Mouse (Mus musculus): ENCODE measurements at regions not wholly inside any gene's neighbourhood (a gene's known extent, or its start where the extent isn't known, plus 50 kb on each side); places are given as distances from the start of the nearest gene placed in this dataset.
A peak's percentile ranks its signal among the peaks of the same experiment; 100 is the strongest.

DNA sequence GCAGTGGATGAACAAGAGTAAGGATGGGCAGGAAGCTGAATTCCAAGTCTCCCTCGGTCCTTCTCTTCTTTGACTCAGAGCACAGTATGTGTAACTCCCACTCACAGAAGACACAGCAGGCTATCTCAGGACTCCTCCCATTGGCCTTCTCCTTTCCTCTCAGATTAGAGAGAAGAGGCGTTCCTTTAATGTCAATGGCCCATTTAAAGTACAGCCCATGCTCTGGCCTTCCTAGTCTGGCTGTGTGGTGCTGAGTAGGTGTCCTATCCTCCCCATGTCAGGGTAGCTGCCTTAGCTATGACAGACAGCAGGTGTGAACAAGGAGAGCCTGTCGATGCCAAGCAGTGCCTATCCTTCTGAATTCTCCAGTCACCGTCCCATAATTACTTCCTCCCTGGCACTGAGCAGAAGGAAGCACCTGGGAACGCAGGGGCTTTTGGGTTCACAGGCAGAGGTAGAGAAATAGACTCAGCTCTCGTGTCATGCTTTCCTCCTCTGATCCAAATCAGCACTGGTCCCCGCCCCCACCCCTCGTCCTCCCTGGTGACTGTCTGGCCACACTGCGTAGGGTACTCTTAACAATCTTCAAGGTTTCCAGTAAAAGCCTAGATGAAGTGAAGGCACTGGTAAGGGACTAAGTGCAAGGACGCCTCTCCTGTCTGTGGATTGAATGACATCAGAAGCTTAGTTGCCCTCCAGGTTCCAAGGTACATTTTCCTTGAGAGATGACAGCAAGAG lies 257.8 kb downstream of the Mycn start:
- no peak overlapping the region for H3K9ac ChIP-seq (ENCODE audit: low read depth, low read length)
- H3K27ac ChIP-seq (ENCODE audit: low read depth, low read length): no peak overlapping the region
- WGBS: 32% methylated on average over 10 of the region's 10 CpGs
- H3K4me3 ChIP-seq (ENCODE audit: low read length): no peak overlapping the region
- no peaks in the 10 kb centered on the region for H3K36me3 ChIP-seq (ENCODE audit: control insufficient read depth, insufficient read depth, low read length)
- H3K9me3 ChIP-seq (ENCODE audit: control insufficient read depth, low read length): no peaks in the 10 kb centered on the region
- ATAC-seq: no peak
- no peak overlapping the region for H3K4me2 ChIP-seq (ENCODE audit: low read length)
- no peaks in the 10 kb centered on the region for H3K27me3 ChIP-seq (replicated peaks; ENCODE audit: control insufficient read depth, insufficient read depth, low read length)
- peaks cover 25% of the 10 kb centered on the region for H3K4me1 ChIP-seq (ENCODE audit: control insufficient read depth, insufficient read depth, low read depth, low read length)

DNA sequence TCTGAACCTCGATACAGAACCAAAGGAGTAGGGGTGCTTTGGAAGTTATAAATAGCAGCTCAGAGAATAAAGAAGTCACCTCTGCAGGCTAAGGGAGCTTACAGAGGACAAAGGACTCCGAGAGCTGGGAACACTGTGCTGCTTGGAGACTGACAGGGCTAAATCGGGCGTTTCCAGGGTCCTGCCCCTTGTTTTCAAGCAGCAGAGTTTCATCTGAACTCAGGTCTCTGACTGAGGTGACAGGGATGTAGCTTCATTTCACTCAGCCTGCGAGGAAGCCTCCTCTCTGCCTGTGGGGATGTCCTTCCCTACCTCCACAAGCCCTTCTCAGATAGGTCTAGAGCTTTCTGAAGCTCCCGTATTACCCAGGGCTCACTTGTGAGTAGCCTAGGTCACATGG lies 260.6 kb downstream of the Mycn start:
- Histone ChIP-seq H3K36me3 (ENCODE audit: control insufficient read depth, insufficient read depth, low read length) (no peaks in the 10 kb centered on the region), H3K27ac (ENCODE audit: low read depth, low read length) (peak overlapping the region; percentile 79), H3K27me3 (replicated peaks; ENCODE audit: control insufficient read depth, insufficient read depth, low read length) (no peaks in the 10 kb centered on the region), H3K9me3 (ENCODE audit: control insufficient read depth, low read length) (no peaks in the 10 kb centered on the region), H3K9ac (ENCODE audit: low read depth, low read length) (peak overlapping the region; percentile 63), H3K4me3 (ENCODE audit: low read length) (peak overlapping the region; percentile 28), H3K4me2 (ENCODE audit: low read length) (peak overlapping the region; percentile 53), H3K4me1 (ENCODE audit: control insufficient read depth, insufficient read depth, low read depth, low read length) (peaks cover 25% of the 10 kb centered on the region)
- ATAC-seq: peak; percentile 37
- 12% methylated on average over 6 of the region's 6 CpGs for WGBS

DNA sequence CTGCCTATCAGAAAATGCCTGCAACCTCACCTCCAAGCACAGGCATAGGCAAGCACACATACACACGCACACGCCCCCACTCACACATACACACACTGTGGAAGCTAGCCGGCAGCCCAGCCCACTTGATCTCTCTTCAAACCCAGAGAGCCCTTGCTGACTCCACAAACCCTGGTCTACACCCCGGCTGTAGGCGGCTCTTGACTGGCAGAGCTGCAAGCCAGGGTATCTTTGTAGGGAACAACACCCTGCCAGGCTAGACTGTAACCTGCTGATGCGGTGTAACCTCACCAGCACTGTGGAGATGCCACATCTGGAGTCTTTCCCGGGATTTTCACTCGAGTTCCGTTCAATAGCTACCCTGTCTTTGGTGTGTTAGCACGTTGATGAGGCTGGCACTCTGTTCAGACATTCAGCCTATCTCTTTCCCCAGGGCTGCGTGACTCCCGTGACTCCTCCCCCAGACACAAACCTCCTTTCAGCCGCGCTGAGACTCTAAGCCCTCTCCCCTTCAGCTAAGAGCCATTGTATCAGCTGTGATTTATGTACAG lies 261.3 kb downstream of the Mycn start:
- Histone ChIP-seq H3K27me3 (replicated peaks; ENCODE audit: control insufficient read depth, insufficient read depth, low read length) (no peaks in the 10 kb centered on the region), H3K4me2 (ENCODE audit: low read length) (peak overlapping the region; percentile 53), H3K36me3 (ENCODE audit: control insufficient read depth, insufficient read depth, low read length) (no peaks in the 10 kb centered on the region), H3K27ac (ENCODE audit: low read depth, low read length) (peak overlapping the region; percentile 79), H3K9ac (ENCODE audit: low read depth, low read length) (peak overlapping the region; percentile 63), H3K4me1 (ENCODE audit: control insufficient read depth, insufficient read depth, low read depth, low read length) (peaks cover 25% of the 10 kb centered on the region), H3K9me3 (ENCODE audit: control insufficient read depth, low read length) (no peaks in the 10 kb centered on the region), H3K4me3 (ENCODE audit: low read length) (peak overlapping the region; percentile 28)
- 4% methylated on average over 14 of the region's 14 CpGs for WGBS
- peak; percentile 81 for ATAC-seq

DNA sequence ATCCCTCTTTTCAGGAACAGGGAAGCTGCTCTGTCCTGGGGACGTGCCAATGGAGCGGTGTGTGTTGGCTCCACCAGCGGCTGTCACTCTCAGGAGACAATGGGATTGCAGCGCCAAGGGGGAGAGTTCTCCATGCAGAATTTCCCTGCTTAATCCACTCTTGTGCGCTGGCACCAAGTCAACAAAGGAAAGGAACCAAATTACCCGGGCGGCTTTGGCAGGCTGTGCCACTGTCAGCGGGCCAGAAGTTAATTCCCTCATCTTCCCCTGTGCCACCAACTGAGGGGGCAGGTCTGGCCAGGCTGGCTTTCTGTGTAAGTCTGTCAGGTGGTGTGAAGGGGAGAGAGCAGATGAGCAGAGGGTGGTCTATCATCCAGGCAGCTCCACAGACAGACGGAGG lies 265.0 kb downstream of the Mycn start:
- 33% methylated on average over 9 of the region's 9 CpGs for WGBS
- Histone ChIP-seq H3K4me3 (ENCODE audit: low read length) (no peak overlapping the region), H3K9me3 (ENCODE audit: control insufficient read depth, low read length) (no peaks in the 10 kb centered on the region), H3K27me3 (replicated peaks; ENCODE audit: control insufficient read depth, insufficient read depth, low read length) (no peaks in the 10 kb centered on the region), H3K4me2 (ENCODE audit: low read length) (no peak overlapping the region), H3K27ac (ENCODE audit: low read depth, low read length) (no peak overlapping the region), H3K36me3 (ENCODE audit: control insufficient read depth, insufficient read depth, low read length) (no peaks in the 10 kb centered on the region), H3K9ac (ENCODE audit: low read depth, low read length) (no peak overlapping the region), H3K4me1 (ENCODE audit: control insufficient read depth, insufficient read depth, low read depth, low read length) (peaks cover 12% of the 10 kb centered on the region)
- ATAC-seq: peak; percentile 82

DNA sequence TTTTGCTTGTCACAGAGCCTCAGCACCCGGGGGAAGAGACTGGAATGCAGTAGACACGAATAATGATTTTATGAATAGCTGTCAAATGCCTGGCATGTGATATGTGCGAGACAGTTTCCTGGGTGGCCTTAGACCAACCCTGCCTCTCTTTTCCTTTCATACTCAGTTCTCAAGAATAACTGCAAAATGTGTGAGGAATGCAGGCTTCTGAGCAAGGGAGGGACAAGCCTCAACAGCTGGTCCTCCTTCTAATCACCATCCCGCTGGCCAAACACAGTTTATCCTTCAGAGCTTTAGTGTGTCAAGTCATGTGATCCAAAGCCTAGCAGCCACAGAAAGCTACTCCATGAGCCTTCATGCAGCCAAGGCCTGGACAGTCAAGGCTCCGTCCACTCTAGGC lies 271.8 kb downstream of the Mycn start:
- Histone ChIP-seq H3K9ac (ENCODE audit: low read depth, low read length) (no peak overlapping the region), H3K27ac (ENCODE audit: low read depth, low read length) (no peak overlapping the region), H3K4me2 (ENCODE audit: low read length) (no peak overlapping the region), H3K36me3 (ENCODE audit: control insufficient read depth, insufficient read depth, low read length) (no peaks in the 10 kb centered on the region), H3K9me3 (ENCODE audit: control insufficient read depth, low read length) (no peaks in the 10 kb centered on the region), H3K4me1 (ENCODE audit: control insufficient read depth, insufficient read depth, low read depth, low read length) (no peaks in the 10 kb centered on the region), H3K4me3 (ENCODE audit: low read length) (no peak overlapping the region), H3K27me3 (replicated peaks; ENCODE audit: control insufficient read depth, insufficient read depth, low read length) (no peaks in the 10 kb centered on the region)
- WGBS: 66% methylated on average over 5 of the region's 5 CpGs
- ATAC-seq: no peak

DNA sequence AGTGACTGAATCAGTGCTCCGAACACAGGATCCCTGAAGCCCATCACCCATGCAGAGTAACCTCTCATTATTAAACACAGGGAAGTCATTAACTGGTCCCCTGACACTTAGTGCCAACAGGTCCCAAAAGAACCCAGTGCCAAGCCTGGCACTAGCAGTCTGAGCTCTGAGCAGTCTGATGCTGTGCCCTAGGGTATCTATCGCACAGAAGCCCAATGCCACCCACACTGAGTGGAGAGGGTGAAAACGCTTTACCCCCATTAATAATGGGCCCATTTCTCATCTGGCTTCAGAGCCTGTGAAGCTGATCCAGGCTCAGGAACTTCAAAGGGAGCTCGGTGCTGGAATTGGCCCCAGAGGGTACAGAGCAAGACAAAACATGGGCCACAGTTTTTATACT lies 272.8 kb downstream of the Mycn start:
- ATAC-seq: no peak

DNA sequence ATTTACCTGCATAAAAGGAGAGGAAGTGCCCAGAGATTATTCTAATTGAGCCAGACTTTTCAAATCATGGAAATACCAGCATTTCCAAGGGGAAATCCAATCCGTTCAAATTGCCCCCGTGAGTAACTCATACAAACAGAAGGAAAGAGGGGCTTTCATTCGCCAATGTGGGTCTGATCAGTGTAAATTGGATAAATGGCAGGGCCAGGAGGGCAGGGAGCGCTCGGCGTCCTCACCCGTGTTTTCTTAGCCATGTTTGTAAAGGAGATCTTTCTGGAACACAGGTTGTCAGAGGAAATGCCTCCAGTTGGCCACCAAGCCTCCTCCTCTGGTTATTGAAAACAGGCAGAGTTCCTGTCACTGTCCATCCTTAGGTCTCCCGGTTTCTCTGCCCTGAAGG lies 286.1 kb downstream of the Mycn start:
- no peak for ATAC-seq
- Histone ChIP-seq H3K4me1 (ENCODE audit: control insufficient read depth, insufficient read depth, low read depth, low read length) (no peaks in the 10 kb centered on the region), H3K9me3 (ENCODE audit: control insufficient read depth, low read length) (no peaks in the 10 kb centered on the region), H3K27me3 (replicated peaks; ENCODE audit: control insufficient read depth, insufficient read depth, low read length) (no peaks in the 10 kb centered on the region), H3K4me3 (ENCODE audit: low read length) (no peak overlapping the region), H3K4me2 (ENCODE audit: low read length) (no peak overlapping the region), H3K9ac (ENCODE audit: low read depth, low read length) (no peak overlapping the region), H3K27ac (ENCODE audit: low read depth, low read length) (no peak overlapping the region), H3K36me3 (ENCODE audit: control insufficient read depth, insufficient read depth, low read length) (no peaks in the 10 kb centered on the region)
- WGBS: 86% methylated on average over 8 of the region's 8 CpGs

More for the DNA sequence above, 272.8 kb downstream of the Mycn start:
- Histone ChIP-seq H3K9ac (ENCODE audit: low read depth, low read length) (no peak overlapping the region), H3K4me2 (ENCODE audit: low read length) (no peak overlapping the region), H3K4me1 (ENCODE audit: control insufficient read depth, insufficient read depth, low read depth, low read length) (no peaks in the 10 kb centered on the region), H3K4me3 (ENCODE audit: low read length) (no peak overlapping the region), H3K27me3 (replicated peaks; ENCODE audit: control insufficient read depth, insufficient read depth, low read length) (no peaks in the 10 kb centered on the region), H3K27ac (ENCODE audit: low read depth, low read length) (no peak overlapping the region), H3K36me3 (ENCODE audit: control insufficient read depth, insufficient read depth, low read length) (no peaks in the 10 kb centered on the region), H3K9me3 (ENCODE audit: control insufficient read depth, low read length) (no peaks in the 10 kb centered on the region)
- WGBS: 84% methylated on average over 4 of the region's 4 CpGs

DNA sequence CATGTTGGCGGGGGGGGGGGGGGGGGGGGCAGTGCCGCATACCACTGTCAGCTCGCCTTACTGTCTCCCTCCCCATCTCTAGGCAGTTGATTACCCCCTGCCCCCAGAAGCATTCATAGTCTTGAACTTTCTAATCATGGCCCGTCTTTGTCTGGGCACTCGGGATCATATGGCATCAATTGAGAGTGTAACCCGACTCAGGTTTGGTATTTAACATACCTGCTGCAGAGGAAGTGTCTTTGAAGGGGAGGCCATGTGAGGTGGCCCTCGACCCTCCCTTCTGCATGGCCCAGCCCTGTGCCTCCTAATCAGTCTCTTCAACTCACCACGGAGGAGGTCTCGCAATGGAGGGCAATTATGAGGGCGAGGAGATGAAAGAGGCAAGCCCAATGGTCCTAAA lies 286.5 kb downstream of the Mycn start:
- H3K9me3 ChIP-seq (ENCODE audit: control insufficient read depth, low read length): no peaks in the 10 kb centered on the region
- H3K36me3 ChIP-seq (ENCODE audit: control insufficient read depth, insufficient read depth, low read length): no peaks in the 10 kb centered on the region
- H3K4me3 ChIP-seq (ENCODE audit: low read length): no peak overlapping the region
- no peak overlapping the region for H3K4me2 ChIP-seq (ENCODE audit: low read length)
- 80% methylated on average over 10 of the region's 10 CpGs for WGBS
- no peaks in the 10 kb centered on the region for H3K4me1 ChIP-seq (ENCODE audit: control insufficient read depth, insufficient read depth, low read depth, low read length)
- ATAC-seq: no peak
- H3K9ac ChIP-seq (ENCODE audit: low read depth, low read length): no peak overlapping the region
- H3K27me3 ChIP-seq (replicated peaks; ENCODE audit: control insufficient read depth, insufficient read depth, low read length): no peaks in the 10 kb centered on the region
- no peak overlapping the region for H3K27ac ChIP-seq (ENCODE audit: low read depth, low read length)

DNA sequence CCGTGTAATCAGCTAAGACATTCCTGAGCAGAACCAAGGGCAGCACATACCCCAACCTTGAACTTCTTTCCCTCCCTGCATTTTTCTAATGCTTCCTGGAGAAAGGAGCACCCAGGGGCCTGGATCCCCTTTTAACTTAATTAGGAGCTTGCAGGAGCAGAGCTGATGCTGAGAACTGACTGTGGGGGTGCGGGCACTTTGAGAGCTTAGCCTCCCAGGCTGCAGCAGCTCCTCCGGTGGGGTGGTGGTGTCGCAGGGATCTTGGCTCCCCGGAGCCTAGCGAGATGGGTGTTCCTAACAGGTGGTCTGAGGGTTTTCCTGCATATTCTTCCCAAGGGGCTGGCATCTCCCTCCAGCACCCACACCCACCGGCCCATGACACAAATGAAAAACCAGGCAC lies 289.4 kb downstream of the Mycn start:
- no peaks in the 10 kb centered on the region for H3K9me3 ChIP-seq (ENCODE audit: control insufficient read depth, low read length)
- no peak overlapping the region; the same call in 1 of the 2 replicates for H3K9ac ChIP-seq (ENCODE audit: low read depth, low read length)
- ATAC-seq: no peak
- no peaks in the 10 kb centered on the region for H3K36me3 ChIP-seq (ENCODE audit: control insufficient read depth, insufficient read depth, low read length)
- 44% methylated on average over 7 of the region's 7 CpGs for WGBS
- H3K4me1 ChIP-seq (ENCODE audit: control insufficient read depth, insufficient read depth, low read depth, low read length): no peaks in the 10 kb centered on the region
- H3K4me2 ChIP-seq (ENCODE audit: low read length): no peak overlapping the region
- no peak overlapping the region for H3K27ac ChIP-seq (ENCODE audit: low read depth, low read length)
- H3K4me3 ChIP-seq (ENCODE audit: low read length): no peak overlapping the region
- H3K27me3 ChIP-seq (replicated peaks; ENCODE audit: control insufficient read depth, insufficient read depth, low read length): no peaks in the 10 kb centered on the region
